Mouse (Mus musculus): Measurements from ENCODE around the gene Gm13272.
A peak's percentile ranks its signal among the peaks of the same experiment; 100 is the strongest.
"Not testable (repeated sequence)": the region's sequence is repeated elsewhere in the genome, so short reads cannot be mapped to it uniquely, and the experiment has no call there.

Gene Gm13272

GRCm38 (mm10) chr4:88788402-88788801 is 8.8 kb downstream of the Gm13272 start, which contains the start of gene Gm13277:
Gm13277 (plus strand) TSS chr4:88788632.
- peak; percentile 74 to 82 for DNase-seq

- not testable (repeated sequence) for DNase-seq
Measured at GRCm38 (mm10) chr4:88791250-88791649, 11.6 kb downstream of the Gm13272 start, which contains the start of gene Gm13278. Gm13278 (plus strand) TSS chr4:88791550.

GRCm38 (mm10) chr4:88793936-88794675 is 14.5 kb downstream of the Gm13272 start, which contains the start of gene Gm13275:
Gm13275 (plus strand) TSS chr4:88794487.
- DNase-seq = peak; percentile 51 to 55

- DNase-seq = not testable (repeated sequence)
Measured at GRCm38 (mm10) chr4:88797097-88797496, 17.4 kb downstream of the Gm13272 start, which contains the start of gene Gm13279. Gm13279 (plus strand) TSS chr4:88797397.

- not testable (repeated sequence) for DNase-seq
Measured at GRCm38 (mm10) chr4:88799365-88799764, 19.7 kb downstream of the Gm13272 start, which contains the start of gene Gm13285. Gm13285 (plus strand) TSS chr4:88799665.

- DNase-seq = not testable (repeated sequence)
Measured at GRCm38 (mm10) chr4:88802954-88803353, 23.3 kb downstream of the Gm13272 start, which contains the start of gene Gm13287. Gm13287 (plus strand) TSS chr4:88803254.

GRCm38 (mm10) chr4:88805231-88805630 is 25.6 kb downstream of the Gm13272 start, which contains the start of gene Gm13288:
Gm13288 (plus strand) TSS chr4:88805531.
- DNase-seq = not testable (repeated sequence)

- peak; percentile 9 to 36 for DNase-seq
Measured at GRCm38 (mm10) chr4:88805761-88806160, 26.1 kb downstream of the Gm13272 start.

- DNase-seq = no peak
Measured at GRCm38 (mm10) chr4:88815928-88816327, 36.3 kb downstream of the Gm13272 start, which contains the start of gene Ifna7. Ifna7 (plus strand) TSS chr4:88816228.

- no peak for DNase-seq
Measured at GRCm38 (mm10) chr4:88819659-88820058, 40.0 kb downstream of the Gm13272 start, which contains the start of gene Ifna11. Ifna11 (plus strand) TSS chr4:88819959.

- peak; percentile 35 to 45 for DNase-seq
Measured at GRCm38 (mm10) chr4:88822995-88823394, 43.3 kb downstream of the Gm13272 start.

GRCm38 (mm10) chr4:88827116-88827515 is 47.5 kb downstream of the Gm13272 start, which contains the start of gene Ifna6:
Ifna6 (plus strand) TSS chr4:88827416.
- not testable (repeated sequence) for DNase-seq

Data from cerebellum, postnatal 10 days (tissue).